In the genomic region with DNA sequence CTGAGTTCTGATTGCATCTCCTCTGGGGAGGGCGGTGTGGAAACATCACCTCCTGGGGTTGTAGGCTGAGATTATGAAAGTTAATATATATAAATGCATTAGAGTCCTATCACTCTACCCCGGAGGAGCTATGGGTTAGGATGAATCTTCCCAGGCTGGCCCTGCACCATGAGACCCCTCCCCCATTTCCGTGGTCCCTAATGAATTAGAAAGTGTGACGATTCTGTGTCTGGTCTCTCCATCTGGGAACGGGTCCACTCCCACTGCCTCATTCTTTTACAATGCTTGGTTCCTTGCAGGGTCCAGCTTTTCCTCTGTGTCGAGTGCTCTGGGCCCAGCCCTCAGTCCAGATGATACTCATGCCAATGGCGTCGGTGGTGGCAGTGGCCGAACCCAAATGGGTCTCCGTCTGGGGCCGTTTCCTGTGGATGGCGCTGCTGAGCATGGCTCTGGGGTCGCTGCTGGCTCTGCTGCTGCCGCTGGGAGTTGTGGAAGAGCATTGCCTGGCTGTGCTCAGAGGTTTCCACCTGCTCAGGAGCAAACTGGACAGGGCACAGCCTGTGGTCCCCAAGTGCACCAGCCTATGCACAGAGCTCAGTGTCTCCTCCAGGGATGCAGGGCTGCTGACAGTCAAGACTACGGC, we compare ENCODE assay signal across 8 mouse cellular contexts. TPM values are rescaled to one million over a fixed set of nuclear protein-coding genes. Genes with fewer than 3 reads are reported as not detected.
DNase-seq lines count a peak whose midpoint lies in the region; ATAC-seq and TF ChIP-seq lines count a peak whose summit lies in the region.

No protein-coding gene starts in this region.

- H3K9ac ChIP-seq in intestine, embryonic 16.5 days (ENCODE audit: low read depth, low read length), result peak overlapping the region; percentile 74

- TF ChIP-seq POLR2A in cerebellum, adult 2 months (IDR thresholded peaks at IDR 0.05; ENCODE audit: borderline replicate concordance, insufficient read depth, low read length), result no peak
- no peak for TF ChIP-seq POLR2A in olfactory bulb, adult 2 months (IDR thresholded peaks at IDR 0.05; ENCODE audit: insufficient read depth, low read depth, low read length)

- no peaks in the 10 kb centered on the region for H3K27me3 ChIP-seq in cerebellum, adult 2 months (ENCODE audit: control insufficient read depth, insufficient read depth, low read length)
- no peaks in the 10 kb centered on the region for H3K27me3 ChIP-seq in intestine, embryonic 16.5 days (replicated peaks; ENCODE audit: control insufficient read depth, insufficient read depth, low read length)

- WGBS in cerebellum, adult 2 months, result 18% methylated on average over 15 of the region's 15 CpGs
- 37% methylated on average over 15 of the region's 15 CpGs for WGBS in intestine, embryonic 16.5 days
- 33% methylated on average over 15 of the region's 15 CpGs for WGBS in olfactory bulb, adult 2 months

- no peak for ATAC-seq in intestine, embryonic 16.5 days

- peak overlapping the region; percentile 74; the same call in 1 of the 2 replicates for H3K27ac ChIP-seq in cerebellum, adult 2 months (ENCODE audit: insufficient read depth, low read length)
- H3K27ac ChIP-seq in intestine, embryonic 16.5 days (ENCODE audit: low read length), result peak overlapping the region; percentile 91
- no peak overlapping the region for H3K27ac ChIP-seq in olfactory bulb, adult 2 months (ENCODE audit: insufficient read depth, low read depth, low read length)

- peaks cover 11% of the 10 kb centered on the region for H3K36me3 ChIP-seq in intestine, embryonic 16.5 days (ENCODE audit: control insufficient read depth, insufficient read depth, low read length)

- DNase-seq in cerebellum, adult 2 months, result peak in 1 of 2 experiments; percentile 36
- no peak for DNase-seq in cerebellum, postnatal 36 days
- DNase-seq in right cerebral cortex, postnatal 4 days, result peak; percentile 40
- no peak for DNase-seq in right cerebral cortex, adult 18-20 months
- no peak for DNase-seq in embryo, embryonic 9.5 days (ENCODE audit: extremely low spot score)
- no peak for DNase-seq in urinary bladder, postnatal 36 days (ENCODE audit: low spot score in 2 of 2)

- no peaks in the 10 kb centered on the region for H3K9me3 ChIP-seq in intestine, embryonic 16.5 days (ENCODE audit: control insufficient read depth, low read length)

- peak overlapping the region; percentile 85 for H3K4me3 ChIP-seq in cerebellum, adult 2 months (replicated peaks; ENCODE audit: insufficient read depth, low read depth, low read length)
- peak overlapping the region; percentile 70 for H3K4me3 ChIP-seq in intestine, embryonic 16.5 days (ENCODE audit: low read length)
- H3K4me3 ChIP-seq in olfactory bulb, adult 2 months (ENCODE audit: insufficient read depth, low read depth, low read length), result peak overlapping the region; percentile 78

- H3K4me1 ChIP-seq in cerebellum, adult 2 months (ENCODE audit: control insufficient read depth, insufficient read depth, low read length), result peaks cover 11% of the 10 kb centered on the region
- H3K4me1 ChIP-seq in intestine, embryonic 16.5 days (ENCODE audit: control insufficient read depth, insufficient read depth, low read length), result peaks cover 10% of the 10 kb centered on the region
- H3K4me1 ChIP-seq in olfactory bulb, adult 2 months (ENCODE audit: control insufficient read depth, insufficient read depth, low read length), result peaks cover 19% of the 10 kb centered on the region

- peak overlapping the region; percentile 91 for H3K4me2 ChIP-seq in intestine, embryonic 16.5 days (ENCODE audit: low read depth, low read length)

- TF ChIP-seq CTCF in cerebellum, adult 2 months (IDR thresholded peaks at IDR 0.05; ENCODE audit: borderline replicate concordance, insufficient read depth, low read depth, low read length), result no peak
- TF ChIP-seq CTCF in olfactory bulb, adult 2 months (IDR thresholded peaks at IDR 0.05; ENCODE audit: insufficient read depth, low read depth, low read length), result no peak

RNA-seq across cellular contexts. Expression of gene Ficd, which starts 1.0 kb away (rescaled TPM):
- polyA plus RNA-seq in cerebellum, adult 2 months (2012; rRNA removed), result 15.3 and 16.1 TPM in 2 replicates
- 5.6 and 7.1 TPM in 2 replicates for polyA plus RNA-seq in intestine, embryonic 16.5 days (2015; fragmentation: Nextera tagmentation; extraction: Ambion mirVana)
- not detected in 2 replicates for polyA plus RNA-seq in olfactory bulb, adult 2 months (2012; ENCODE audit: insufficient read depth, insufficient read length, low replicate concordance, missing spikeins)

RNA-seq across cellular contexts. Expression of gene 1700069L16Rik, which starts 12.1 kb away (rescaled TPM):
- 0.29 and 0.39 TPM in 2 replicates for polyA plus RNA-seq in cerebellum, adult 2 months (2012; rRNA removed)
- polyA plus RNA-seq in intestine, embryonic 16.5 days (2015; fragmentation: Nextera tagmentation; extraction: Ambion mirVana), result not detected in 2 replicates
- not detected in 2 replicates for polyA plus RNA-seq in olfactory bulb, adult 2 months (2012; ENCODE audit: insufficient read depth, insufficient read length, low replicate concordance, missing spikeins)

RNA-seq across cellular contexts. Expression of gene Sart3, which starts 35.7 kb away (rescaled TPM):
- polyA plus RNA-seq in cerebellum, adult 2 months (2012; rRNA removed), result 43.5 and 47.5 TPM in 2 replicates
- 30.2 and 30.6 TPM in 2 replicates for polyA plus RNA-seq in intestine, embryonic 16.5 days (2015; fragmentation: Nextera tagmentation; extraction: Ambion mirVana)
- not detected in 2 replicates for polyA plus RNA-seq in olfactory bulb, adult 2 months (2012; ENCODE audit: insufficient read depth, insufficient read length, low replicate concordance, missing spikeins)

RNA-seq across cellular contexts. Expression of gene Iscu, which starts 35.9 kb away (rescaled TPM):
- 302 and 362 TPM in 2 replicates for polyA plus RNA-seq in cerebellum, adult 2 months (2012; rRNA removed)
- 99.0 and 114 TPM in 2 replicates for polyA plus RNA-seq in intestine, embryonic 16.5 days (2015; fragmentation: Nextera tagmentation; extraction: Ambion mirVana)
- not detected in 2 replicates for polyA plus RNA-seq in olfactory bulb, adult 2 months (2012; ENCODE audit: insufficient read depth, insufficient read length, low replicate concordance, missing spikeins)
